Mouse (Mus musculus): ENCODE data around the gene Snd1. TPM values are rescaled to one million over a fixed set of nuclear protein-coding genes. Genes with fewer than 3 reads are reported as not detected.

The Snd1 gene
- polyA plus RNA-seq, 1 experiment from 2014 or later: 104 TPM

- H3K9me3 ChIP-seq: no peaks in the 10 kb centered on the region
- no peak for ATAC-seq (ENCODE audit: low FRiP score)
- no peaks in the 10 kb centered on the region for H3K36me3 ChIP-seq (replicated peaks)
- no peak overlapping the region for H3K9ac ChIP-seq
- no peak overlapping the region for H3K4me3 ChIP-seq (replicated peaks)
- no peak overlapping the region for H3K27ac ChIP-seq
- WGBS: 84% methylated on average over 3 of the region's 3 CpGs
- peaks cover 10% of the 10 kb centered on the region; the same call in 1 of the 2 replicates for H3K4me1 ChIP-seq
- no peak overlapping the region for H3K4me2 ChIP-seq
- no peaks in the 10 kb centered on the region for H3K27me3 ChIP-seq
These were observed 111.9 kb downstream of the Snd1 start for GRCm38 (mm10) chr6:28586806-28587205.

GRCm38 (mm10) chr6:28588494-28589171, 113.7 kb downstream of the Snd1 start:
- Histone ChIP-seq H3K9ac (no peak overlapping the region), H3K9me3 (no peaks in the 10 kb centered on the region), H3K27ac (no peak overlapping the region), H3K4me1 (peaks cover 14% of the 10 kb centered on the region; the same call in 1 of the 2 replicates), H3K27me3 (no peaks in the 10 kb centered on the region), H3K4me2 (no peak overlapping the region), H3K36me3 (replicated peaks) (no peaks in the 10 kb centered on the region), H3K4me3 (replicated peaks) (no peak overlapping the region)
- WGBS: 78% methylated on average over 5 of the region's 5 CpGs
- no peak for ATAC-seq (ENCODE audit: low FRiP score)

GRCm38 (mm10) chr6:28592323-28592893, 117.5 kb downstream of the Snd1 start:
- Histone ChIP-seq H3K27me3 (no peaks in the 10 kb centered on the region), H3K4me3 (replicated peaks) (no peak overlapping the region), H3K4me2 (no peak overlapping the region), H3K27ac (no peak overlapping the region), H3K9me3 (no peaks in the 10 kb centered on the region), H3K4me1 (peaks cover 14% of the 10 kb centered on the region; the same call in 1 of the 2 replicates), H3K36me3 (replicated peaks) (no peaks in the 10 kb centered on the region), H3K9ac (no peak overlapping the region)
- no peak for ATAC-seq (ENCODE audit: low FRiP score)
- 97% methylated on average over 3 of the region's 3 CpGs for WGBS

GRCm38 (mm10) chr6:28593708-28594107, 118.8 kb downstream of the Snd1 start:
- 87% methylated on average over 3 of the region's 3 CpGs for WGBS
- no peak for ATAC-seq (ENCODE audit: low FRiP score)

GRCm38 (mm10) chr6:28594759-28595158, 119.8 kb downstream of the Snd1 start:
- H3K27ac ChIP-seq: no peak overlapping the region
- WGBS: 96% methylated on average over 4 of the region's 4 CpGs
- ATAC-seq (ENCODE audit: low FRiP score): no peak

More at GRCm38 (mm10) chr6:28593708-28594107, 118.8 kb downstream of the Snd1 start:
- no peak overlapping the region for H3K4me3 ChIP-seq (replicated peaks)
- no peak overlapping the region for H3K4me2 ChIP-seq
- H3K9me3 ChIP-seq: no peaks in the 10 kb centered on the region
- no peaks in the 10 kb centered on the region for H3K27me3 ChIP-seq
- no peaks in the 10 kb centered on the region for H3K36me3 ChIP-seq (replicated peaks)
- no peak overlapping the region for H3K27ac ChIP-seq
- peaks cover 7% of the 10 kb centered on the region; the same call in 1 of the 2 replicates for H3K4me1 ChIP-seq
- H3K9ac ChIP-seq: no peak overlapping the region

GRCm38 (mm10) chr6:28595231-28595630, 120.3 kb downstream of the Snd1 start:
- H3K4me3 ChIP-seq (replicated peaks): no peak overlapping the region
- H3K36me3 ChIP-seq (replicated peaks): no peaks in the 10 kb centered on the region
- 87% methylated on average over 1 of the region's 1 CpGs for WGBS
- H3K27ac ChIP-seq: no peak overlapping the region
- ATAC-seq (ENCODE audit: low FRiP score): no peak
- no peaks in the 10 kb centered on the region for H3K27me3 ChIP-seq
- peaks cover 11% of the 10 kb centered on the region for H3K4me1 ChIP-seq
- no peak overlapping the region for H3K9ac ChIP-seq
- no peak overlapping the region for H3K4me2 ChIP-seq
- H3K9me3 ChIP-seq: no peaks in the 10 kb centered on the region

More at GRCm38 (mm10) chr6:28594759-28595158, 119.8 kb downstream of the Snd1 start:
- H3K27me3 ChIP-seq: no peaks in the 10 kb centered on the region
- no peaks in the 10 kb centered on the region for H3K36me3 ChIP-seq (replicated peaks)
- H3K4me2 ChIP-seq: no peak overlapping the region
- peaks cover 7% of the 10 kb centered on the region for H3K4me1 ChIP-seq
- no peak overlapping the region for H3K4me3 ChIP-seq (replicated peaks)
- no peaks in the 10 kb centered on the region for H3K9me3 ChIP-seq
- no peak overlapping the region for H3K9ac ChIP-seq

- H3K4me3 ChIP-seq (replicated peaks): no peak overlapping the region
- no peak overlapping the region for H3K4me2 ChIP-seq
- H3K9ac ChIP-seq: no peak overlapping the region
- no peak overlapping the region for H3K27ac ChIP-seq
- H3K27me3 ChIP-seq: no peaks in the 10 kb centered on the region
- ATAC-seq (ENCODE audit: low FRiP score): no peak
- H3K9me3 ChIP-seq: no peaks in the 10 kb centered on the region
- peaks cover 4% of the 10 kb centered on the region for H3K4me1 ChIP-seq
- H3K36me3 ChIP-seq (replicated peaks): no peaks in the 10 kb centered on the region
- WGBS: 86% methylated on average over 5 of the region's 5 CpGs
These were observed 122.3 kb downstream of the Snd1 start for GRCm38 (mm10) chr6:28597266-28597665.

GRCm38 (mm10) chr6:28599120-28599519, 124.2 kb downstream of the Snd1 start:
- WGBS: 89% methylated on average over 5 of the region's 5 CpGs
- ATAC-seq (ENCODE audit: low FRiP score): no peak
- H3K36me3 ChIP-seq (replicated peaks): no peaks in the 10 kb centered on the region

GRCm38 (mm10) chr6:28600404-28600803, 125.5 kb downstream of the Snd1 start:
- ATAC-seq (ENCODE audit: low FRiP score): no peak
- Histone ChIP-seq H3K9me3 (no peaks in the 10 kb centered on the region), H3K27ac (no peak overlapping the region), H3K4me2 (no peak overlapping the region), H3K36me3 (replicated peaks) (no peaks in the 10 kb centered on the region), H3K4me1 (peaks cover 4% of the 10 kb centered on the region), H3K27me3 (no peaks in the 10 kb centered on the region), H3K4me3 (replicated peaks) (no peak overlapping the region), H3K9ac (no peak overlapping the region)

More at GRCm38 (mm10) chr6:28599120-28599519, 124.2 kb downstream of the Snd1 start:
- Histone ChIP-seq H3K4me3 (replicated peaks) (no peak overlapping the region), H3K9me3 (no peaks in the 10 kb centered on the region), H3K27me3 (no peaks in the 10 kb centered on the region), H3K4me1 (peaks cover 4% of the 10 kb centered on the region), H3K27ac (no peak overlapping the region), H3K4me2 (no peak overlapping the region), H3K9ac (no peak overlapping the region)

- 81% methylated on average over 3 of the region's 3 CpGs for WGBS
- Histone ChIP-seq H3K36me3 (replicated peaks) (no peaks in the 10 kb centered on the region), H3K4me2 (no peak overlapping the region), H3K4me3 (replicated peaks) (no peak overlapping the region), H3K9me3 (no peaks in the 10 kb centered on the region), H3K9ac (no peak overlapping the region), H3K27me3 (no peaks in the 10 kb centered on the region), H3K27ac (no peak overlapping the region), H3K4me1 (peaks cover 7% of the 10 kb centered on the region)
- no peak for ATAC-seq (ENCODE audit: low FRiP score)
These were observed 128.5 kb downstream of the Snd1 start for GRCm38 (mm10) chr6:28603401-28603800.

- 75% methylated on average over 3 of the region's 3 CpGs for WGBS
- H3K4me2 ChIP-seq: no peak overlapping the region
- no peak for ATAC-seq (ENCODE audit: low FRiP score)
These were observed 128.9 kb downstream of the Snd1 start for GRCm38 (mm10) chr6:28603823-28604222.

GRCm38 (mm10) chr6:28609291-28609690, 134.4 kb downstream of the Snd1 start:
- no peak overlapping the region for H3K4me2 ChIP-seq
- no peaks in the 10 kb centered on the region for H3K27me3 ChIP-seq
- no peak for ATAC-seq (ENCODE audit: low FRiP score)
- no peak overlapping the region for H3K27ac ChIP-seq
- no peaks in the 10 kb centered on the region for H3K9me3 ChIP-seq
- no peak overlapping the region for H3K9ac ChIP-seq
- no peaks in the 10 kb centered on the region for H3K36me3 ChIP-seq (replicated peaks)
- 67% methylated on average over 4 of the region's 4 CpGs for WGBS
- H3K4me3 ChIP-seq (replicated peaks): no peak overlapping the region
- peaks cover 3% of the 10 kb centered on the region; the same call in 1 of the 2 replicates for H3K4me1 ChIP-seq

More at GRCm38 (mm10) chr6:28603823-28604222, 128.9 kb downstream of the Snd1 start:
- no peak overlapping the region for H3K9ac ChIP-seq
- no peak overlapping the region for H3K27ac ChIP-seq
- H3K4me1 ChIP-seq: peaks cover 7% of the 10 kb centered on the region
- H3K27me3 ChIP-seq: no peaks in the 10 kb centered on the region
- no peak overlapping the region for H3K4me3 ChIP-seq (replicated peaks)
- no peaks in the 10 kb centered on the region for H3K9me3 ChIP-seq
- no peaks in the 10 kb centered on the region for H3K36me3 ChIP-seq (replicated peaks)

- ATAC-seq (ENCODE audit: low FRiP score): no peak
- Histone ChIP-seq H3K4me2 (no peak overlapping the region), H3K9ac (no peak overlapping the region), H3K9me3 (no peaks in the 10 kb centered on the region), H3K4me3 (replicated peaks) (no peak overlapping the region), H3K27me3 (no peaks in the 10 kb centered on the region), H3K4me1 (peaks cover 3% of the 10 kb centered on the region; the same call in 1 of the 2 replicates), H3K27ac (no peak overlapping the region), H3K36me3 (replicated peaks) (no peaks in the 10 kb centered on the region)
- 90% methylated on average over 1 of the region's 1 CpGs for WGBS
These were observed 135.2 kb downstream of the Snd1 start for GRCm38 (mm10) chr6:28610127-28610526.

Measured in forebrain, embryonic 12.5 days (tissue).